Mouse (Mus musculus) hindbrain, postnatal 0 days (tissue): ENCODE measurements around the gene Olfr420. TPM values are rescaled to one million over a fixed set of nuclear protein-coding genes. Genes with fewer than 3 reads are reported as not detected.

Source experiments
- ATAC-seq: fragments of 200-750 bp; cut with Nextera tagmentation; 2 replicates; pipeline ENCODE4 v1.8.0; 2017; ENCODE audit warnings: mild to moderate bottlenecking, moderate TSS enrichment, moderate library complexity
- DNase-seq: peaks from one replicate; pipeline ENCODE4 v3.0.0-alpha.2; 2015; ENCODE audit warnings: low spot score
- H3K27ac ChIP-seq: fragments of 300-500 bp; sonication (generic); 2 replicates; pipeline ENCODE4 v1.5.1; 2014; ENCODE audit warnings: mild to moderate bottlenecking
- H3K27me3 ChIP-seq: fragments of 300-500 bp; sonication (generic); 2 replicates; pipeline ENCODE4 v1.6.1; 2014; ENCODE audit warnings: low read length, mixed read lengths; ENCODE audit not compliant: insufficient read depth
- H3K36me3 ChIP-seq: fragments of 300-500 bp; sonication (generic); 2 replicates; pipeline ENCODE4 v1.6.1; 2014; ENCODE audit warnings: low read length, mixed read lengths; ENCODE audit not compliant: insufficient read depth
- H3K4me1 ChIP-seq: fragments of 300-500 bp; sonication (generic); 2 replicates; pipeline ENCODE4 v1.6.1; 2014; ENCODE audit warnings: antibody characterized with exemption, low read length, mixed read lengths; ENCODE audit not compliant: insufficient read depth
- H3K4me2 ChIP-seq: fragments of 300-500 bp; sonication (generic); 2 replicates; pipeline ENCODE4 v1.6.1; 2014; ENCODE audit warnings: low read depth, mild to moderate bottlenecking, low read length, moderate library complexity, mixed read lengths
- H3K4me3 ChIP-seq: fragments of 300-500 bp; sonication (generic); 2 replicates; pipeline ENCODE4 v1.5.1; 2014; ENCODE audit warnings: low read length
- H3K9ac ChIP-seq: fragments of 300-500 bp; sonication (generic); replicated peaks from 2 replicates; pipeline ENCODE4 v1.6.1; 2014; ENCODE audit warnings: mild to moderate bottlenecking, low read length, moderate library complexity, mixed read lengths
- H3K9me3 ChIP-seq: fragments of 300-500 bp; sonication (generic); 2 replicates; pipeline ENCODE4 v1.6.1; 2016; ENCODE audit warnings: low read length, mixed read lengths
- CTCF ChIP-seq: IDR thresholded peaks from 2 replicates; pipeline ENCODE4 v1.5.1; 2016; ENCODE audit warnings: antibody characterized with exemption, control low read depth, low read depth
- whole genome bisulfite sequencing: fragments of 180-500 bp; shearing (Covaris S2); extraction: QIAGEN DNeasy Blood & Tissue Kit; methylation state at CpG from one replicate; pipeline ENCODE4 v1.1.7; 2014; 5-methylcytosine and 5-hydroxymethylcytosine counted together
- polyA plus RNA-seq: library from polyadenylated mRNA; unstranded; fragments of >200 nt; fragmentation: Nextera tagmentation; extraction: Ambion mirVana; gene quantifications from 2 replicates; pipeline ENCODE4 v1.2.1, GENCODE M21; 2015
- total RNA-seq: library from RNA; depleted of rRNA; stranded (reverse); fragments of >200 nt; gene quantifications from 2 replicates; pipeline ENCODE4 v1.2.3, GENCODE M21; 2014; rRNA removed

Gene Olfr420
- total RNA-seq: not detected in 2 replicates
- polyA plus RNA-seq: not detected in 2 replicates

- 88% methylated on average over 1 of the region's 1 CpGs for WGBS
- TF ChIP-seq CTCF: no peak
- no peak within 1 kb of the TSS for H3K27ac ChIP-seq
- no peak within 1 kb of the TSS for H3K4me3 ChIP-seq
- DNase-seq (no peak), ATAC-seq (no peak)
- no peaks in the 10 kb centered on the region for H3K36me3 ChIP-seq
- no peak within 1 kb of the TSS for H3K9ac ChIP-seq
- H3K9me3 ChIP-seq: no peaks in the 10 kb centered on the region
- H3K27me3 ChIP-seq: no peaks in the 10 kb centered on the region
- H3K4me2 ChIP-seq: no peak within 1 kb of the TSS
- no peaks in the 10 kb centered on the region for H3K4me1 ChIP-seq
These were observed at the start of gene Olfr420 for GRCm38 (mm10) chr1:174155333-174155732. TSS of gene Olfr420 (plus strand) at chr1:174155633.

GRCm38 (mm10) chr1:174121062-174121461 lies 34.4 kb upstream of the Olfr420 start, which contains the start of gene Olfr231:
TSS of gene Olfr231 (minus strand) at chr1:174121162.
- no peaks in the 10 kb centered on the region for H3K27me3 ChIP-seq
- no peak for TF ChIP-seq CTCF
- no peaks in the 10 kb centered on the region for H3K4me1 ChIP-seq
- H3K27ac ChIP-seq: no peak within 1 kb of the TSS
- H3K36me3 ChIP-seq: no peaks in the 10 kb centered on the region
- no peak within 1 kb of the TSS for H3K9ac ChIP-seq
- H3K9me3 ChIP-seq: no peaks in the 10 kb centered on the region
- H3K4me2 ChIP-seq: no peak within 1 kb of the TSS
- WGBS: 38% methylated on average over 2 of the region's 2 CpGs
- no peak within 1 kb of the TSS for H3K4me3 ChIP-seq
- ATAC-seq (no peak), DNase-seq (no peak)

GRCm38 (mm10) chr1:174131217-174131616 lies 24.2 kb upstream of the Olfr420 start, which contains the start of gene Olfr424:
TSS of gene Olfr424 (plus strand) at chr1:174131517.
- TF ChIP-seq CTCF: no peak
- no peak within 1 kb of the TSS for H3K4me2 ChIP-seq
- no peaks in the 10 kb centered on the region for H3K4me1 ChIP-seq
- H3K9ac ChIP-seq: no peak within 1 kb of the TSS
- DNase-seq (no peak), ATAC-seq (no peak)
- no peaks in the 10 kb centered on the region for H3K27me3 ChIP-seq
- no peak within 1 kb of the TSS for H3K27ac ChIP-seq
- no peaks in the 10 kb centered on the region for H3K36me3 ChIP-seq
- 82% methylated on average over 3 of the region's 3 CpGs for WGBS
- H3K9me3 ChIP-seq: no peaks in the 10 kb centered on the region
- H3K4me3 ChIP-seq: no peak within 1 kb of the TSS

GRCm38 (mm10) chr1:174131999-174132398 lies 23.4 kb upstream of the Olfr420 start:
- ATAC-seq: no peak
- H3K27me3 ChIP-seq: no peaks in the 10 kb centered on the region
- H3K4me3 ChIP-seq: no peak overlapping the region
- no peak for DNase-seq
- no peaks in the 10 kb centered on the region for H3K4me1 ChIP-seq
- TF ChIP-seq CTCF: no peak
- H3K9me3 ChIP-seq: no peaks in the 10 kb centered on the region
- no peak overlapping the region for H3K27ac ChIP-seq
- no peak overlapping the region for H3K9ac ChIP-seq
- no peak overlapping the region for H3K4me2 ChIP-seq
- H3K36me3 ChIP-seq: no peaks in the 10 kb centered on the region
- 78% methylated on average over 3 of the region's 3 CpGs for WGBS

- H3K4me1 ChIP-seq: no peaks in the 10 kb centered on the region
- WGBS: 77% methylated on average over 2 of the region's 2 CpGs
- no peak overlapping the region for H3K9ac ChIP-seq
- ATAC-seq (no peak), DNase-seq (no peak)
- no peaks in the 10 kb centered on the region for H3K27me3 ChIP-seq
- no peak overlapping the region for H3K27ac ChIP-seq
- no peak overlapping the region for H3K4me2 ChIP-seq
- no peak overlapping the region for H3K4me3 ChIP-seq
- no peaks in the 10 kb centered on the region for H3K9me3 ChIP-seq
- no peak for TF ChIP-seq CTCF
- no peaks in the 10 kb centered on the region for H3K36me3 ChIP-seq
These were observed 14.0 kb upstream of the Olfr420 start for GRCm38 (mm10) chr1:174141384-174141783.

DNA sequence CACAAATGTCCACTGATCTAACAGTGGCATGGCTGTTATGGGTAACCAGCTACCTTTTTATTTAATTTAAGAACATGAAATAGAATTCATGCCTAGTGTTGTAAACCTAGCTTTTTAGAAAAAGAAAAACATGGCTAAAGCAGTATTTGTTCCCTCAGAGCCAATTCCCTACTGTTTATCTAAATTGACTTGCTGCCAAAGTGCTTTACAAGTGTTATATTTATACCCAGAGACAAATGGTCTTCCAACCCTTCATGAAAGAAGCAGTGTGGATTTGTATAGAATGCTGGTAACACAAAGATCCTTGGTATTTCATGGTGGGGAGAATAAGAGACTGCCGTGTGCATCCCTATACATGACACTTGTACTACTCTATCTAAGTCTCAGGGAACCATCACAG lies 8.7 kb upstream of the Olfr420 start:
- Histone ChIP-seq H3K4me2 (no peak overlapping the region), H3K27ac (no peak overlapping the region), H3K36me3 (no peaks in the 10 kb centered on the region), H3K9me3 (no peaks in the 10 kb centered on the region), H3K4me3 (no peak overlapping the region), H3K27me3 (no peaks in the 10 kb centered on the region), H3K9ac (no peak overlapping the region), H3K4me1 (no peaks in the 10 kb centered on the region)
- WGBS: 66% methylated on average over 1 of the region's 1 CpGs
- TF ChIP-seq CTCF: no peak
- DNase-seq (no peak), ATAC-seq (no peak)

DNA sequence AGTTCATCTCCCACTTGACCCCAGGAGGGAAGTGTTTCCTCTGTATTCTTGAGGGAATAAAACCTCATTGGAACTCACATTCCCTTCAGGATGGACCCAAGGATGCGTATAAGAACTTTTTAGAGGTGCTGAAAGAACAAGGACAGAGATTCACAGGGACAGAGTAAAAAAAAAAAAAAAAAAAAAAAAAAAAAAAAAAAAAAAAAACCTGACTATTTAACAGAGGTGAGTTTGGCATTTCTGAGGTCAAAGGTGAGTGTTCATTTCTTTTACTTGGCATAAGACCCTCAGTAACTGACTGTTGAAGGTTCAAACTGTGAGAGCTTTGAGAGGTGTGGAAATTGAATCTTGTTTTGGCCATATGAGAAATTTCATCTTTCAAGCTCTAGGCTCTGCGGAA lies 6.1 kb upstream of the Olfr420 start:
- H3K9me3 ChIP-seq: no peaks in the 10 kb centered on the region
- ATAC-seq (no peak), DNase-seq (no peak)
- H3K9ac ChIP-seq: no peak overlapping the region
- no peaks in the 10 kb centered on the region for H3K27me3 ChIP-seq
- no peak overlapping the region for H3K27ac ChIP-seq
- no peaks in the 10 kb centered on the region for H3K4me1 ChIP-seq
- no peak overlapping the region for H3K4me3 ChIP-seq
- no peak overlapping the region for H3K4me2 ChIP-seq
- no peaks in the 10 kb centered on the region for H3K36me3 ChIP-seq
- WGBS: 82% methylated on average over 2 of the region's 2 CpGs
- no peak for TF ChIP-seq CTCF
